Mouse (Mus musculus) T-cell, adult 2 months (primary cell): Measurements from ENCODE around the gene Vmn2r47.
"Not testable (repeated sequence)": the region's sequence is repeated elsewhere in the genome, so short reads cannot be mapped to it uniquely, and the experiment has no call there.

Source experiments
- DNase-seq: peaks from one replicate; pipeline ENCODE4 v3.0.0; 2022; ENCODE audit warnings: low spot score

The Vmn2r47 gene

GRCm38 (mm10) chr7:9841225-9841624 is at the start of gene Vmn2r47:
Gene Vmn2r47, minus strand, starts transcription at chr7:9841325.
- not testable (repeated sequence) for DNase-seq

GRCm38 (mm10) chr7:9770471-9770870 is 70.7 kb downstream of the Vmn2r47 start, which contains the start of gene Vmn2r46:
Gene Vmn2r46, minus strand, starts transcription at chr7:9770571.
- DNase-seq: not testable (repeated sequence)
